Mouse (Mus musculus) MEL (cell line): ENCODE measurements around the gene Gm21319. TPM values are rescaled to one million over a fixed set of nuclear protein-coding genes. Genes with fewer than 3 reads are reported as not detected.
"Not testable (repeated sequence)": the region's sequence is repeated elsewhere in the genome, so short reads cannot be mapped to it uniquely, and the experiment has no call there.

ENCODE experiments used
- DNase-seq: peaks from one replicate; pipeline ENCODE4 v3.0.0; 2011; ENCODE audit warnings: low read depth, low spot score
- H3K27ac ChIP-seq: 2 replicates; pipeline ENCODE4 v1.5.1; 2012; ENCODE audit warnings: low read depth, mild to moderate bottlenecking, control low read depth, low read length, moderate library complexity; ENCODE audit not compliant: control insufficient read depth
- H3K27me3 ChIP-seq, 2 experiments: fragments of 150-350 bp in 1 of 2; sonication (generic) in 1 of 2; 2 replicates each; pipeline ENCODE4 v1.6.1; 2012; ENCODE audit warnings: low read length in 2 of 2, mild to moderate bottlenecking in 2 of 2, improper control_type of control experiment in 1 of 2, moderate library complexity in 1 of 2; ENCODE audit not compliant: insufficient read depth in 2 of 2, control insufficient read depth in 1 of 2
- H3K36me3 ChIP-seq, 2 experiments: 2 replicates each; pipeline ENCODE4 v1.6.1; 2012 to 2014; ENCODE audit warnings: low read length in 2 of 2, improper control_type of control experiment in 1 of 2, inconsistent platforms in 1 of 2, mild to moderate bottlenecking in 1 of 2; ENCODE audit not compliant: insufficient read depth in 2 of 2, control insufficient read depth in 1 of 2
- H3K4me1 ChIP-seq, 2 experiments: fragments of 150-350 bp in 1 of 2; sonication (generic) in 1 of 2; 2 replicates each; pipeline ENCODE4 v1.6.1; 2012; ENCODE audit warnings: low read length in 2 of 2, improper control_type of control experiment in 1 of 2, mild to moderate bottlenecking in 1 of 2; ENCODE audit not compliant: insufficient read depth in 2 of 2, control insufficient read depth in 1 of 2
- H3K4me3 ChIP-seq, 2 experiments: fragments of 150-350 bp in 1 of 2; sonication (generic) in 1 of 2; 2 replicates each; pipeline ENCODE4 v1.5.1; 2012; ENCODE audit warnings: low read depth in 2 of 2, low read length in 2 of 2, mild to moderate bottlenecking in 2 of 2, moderate library complexity in 2 of 2, control low read depth in 1 of 2, improper control_type of control experiment in 1 of 2; ENCODE audit not compliant: control insufficient read depth in 1 of 2, insufficient read depth in 1 of 2
- H3K79me2 ChIP-seq: 2 replicates; pipeline ENCODE4 v1.6.1; 2012; ENCODE audit warnings: mild to moderate bottlenecking, low read length, moderate library complexity; ENCODE audit not compliant: control insufficient read depth, poor library complexity, insufficient read depth
- H3K9ac ChIP-seq: 2 replicates; pipeline ENCODE4 v1.6.1; 2012; ENCODE audit warnings: low read depth, mild to moderate bottlenecking, control low read depth, low read length, moderate library complexity; ENCODE audit not compliant: control insufficient read depth, poor library complexity, severe bottlenecking
- H3K9me3 ChIP-seq: fragments of 150-350 bp; sonication (generic); replicated peaks from 2 replicates; pipeline ENCODE4 v1.6.1; 2012; ENCODE audit warnings: mild to moderate bottlenecking, low read length, improper control_type of control experiment, moderate library complexity; ENCODE audit not compliant: insufficient read depth
- polyA plus RNA-seq, 2 experiments: library from polyadenylated mRNA; stranded (reverse) in 1 of 2; unstranded in 1 of 2; fragments of >175 nt in 1 of 2; fragments of >200 nt in 1 of 2; gene quantifications; 2 replicates each; pipeline versions ENCODE4 v1.2.1 to v1.2.4; 2012; ENCODE audit warnings: low replicate concordance in 2 of 2, low read depth in 1 of 2; ENCODE audit not compliant: insufficient read length in 2 of 2, insufficient read depth in 1 of 2, missing spikeins in 1 of 2
- total RNA-seq: library from RNA; depleted of rRNA; stranded (reverse); fragments of 300-350 nt; gene quantifications from 2 replicates; pipeline ENCODE4 v1.2.3, GENCODE M21; 2012; rRNA removed

Gm21319 gene
- not detected in 2 replicates for total RNA-seq
- polyA plus RNA-seq, result not detected

- not testable (repeated sequence) for H3K27me3 ChIP-seq, H3K36me3 ChIP-seq, H3K4me1 ChIP-seq, H3K27ac ChIP-seq, H3K4me3 ChIP-seq, H3K9me3 ChIP-seq, H3K9ac ChIP-seq, DNase-seq, H3K79me2 ChIP-seq
Measured at GRCm38 (mm10) chr12:87775655-87776054, at the start of gene Gm21319. Gm21319 (minus strand) TSS chr12:87775755.

GRCm38 (mm10) chr12:87816277-87816676 is 40.7 kb upstream of the Gm21319 start, which contains the start of gene BB287469:
BB287469 (plus strand) TSS chr12:87816577.
- H3K9ac ChIP-seq, H3K79me2 ChIP-seq, H3K9me3 ChIP-seq, H3K27me3 ChIP-seq, H3K27ac ChIP-seq, DNase-seq, H3K36me3 ChIP-seq, H3K4me3 ChIP-seq, H3K4me1 ChIP-seq: not testable (repeated sequence)

GRCm38 (mm10) chr12:87797971-87798370 is 22.4 kb upstream of the Gm21319 start:
- not testable (repeated sequence) for H3K4me3 ChIP-seq, H3K9me3 ChIP-seq, H3K36me3 ChIP-seq

GRCm38 (mm10) chr12:87795212-87795611 is 19.7 kb upstream of the Gm21319 start, which contains the start of gene Gm21936:
Gm21936 (plus strand) TSS chr12:87795512.
- not testable (repeated sequence) for H3K27ac ChIP-seq, H3K9me3 ChIP-seq, H3K4me3 ChIP-seq, H3K36me3 ChIP-seq, H3K4me1 ChIP-seq, DNase-seq, H3K9ac ChIP-seq, H3K27me3 ChIP-seq, H3K79me2 ChIP-seq

More at GRCm38 (mm10) chr12:87797971-87798370, 22.4 kb upstream of the Gm21319 start:
- not testable (repeated sequence) for H3K4me1 ChIP-seq, DNase-seq, H3K9ac ChIP-seq, H3K79me2 ChIP-seq, H3K27ac ChIP-seq, H3K27me3 ChIP-seq

Other genes starting within 250 kb of the Gm21319 start
- gene Oog1, start 173.1 kb downstream of the Gm21319 start, total RNA-seq, result not detected in 2 replicates
- gene Oog1, start 173.1 kb downstream of the Gm21319 start, polyA plus RNA-seq, result not detected
- not detected in 2 replicates for gene Gm4027, start 156.9 kb downstream of the Gm21319 start, total RNA-seq
- under 1 TPM in 1 of 2 experiments, not detected in 1; 0.06 TPM for gene Gm4027, start 156.9 kb downstream of the Gm21319 start, polyA plus RNA-seq
- not detected in 2 replicates for gene Gm16381, start 131.1 kb downstream of the Gm21319 start, total RNA-seq
- gene Gm16381, start 131.1 kb downstream of the Gm21319 start, polyA plus RNA-seq, result not detected
- gene Gm21936, start 19.8 kb upstream of the Gm21319 start, total RNA-seq, result not detected in 2 replicates
- gene Gm21936, start 19.8 kb upstream of the Gm21319 start, polyA plus RNA-seq, result not detected
- not detected in 2 replicates for gene BB287469, start 40.8 kb upstream of the Gm21319 start, total RNA-seq
- gene BB287469, start 40.8 kb upstream of the Gm21319 start, polyA plus RNA-seq, result not detected
- not detected in 2 replicates for gene Gm2001, start 66.6 kb upstream of the Gm21319 start, total RNA-seq
- not detected for gene Gm2001, start 66.6 kb upstream of the Gm21319 start, polyA plus RNA-seq
- gene Gm2016, start 98.3 kb upstream of the Gm21319 start, total RNA-seq, result not detected in 2 replicates
- gene Gm2016, start 98.3 kb upstream of the Gm21319 start, polyA plus RNA-seq, result under 1 TPM in 1 of 2 experiments, not detected in 1; 0.04 TPM
- gene Gm2022, start 119.6 kb upstream of the Gm21319 start, total RNA-seq, result not detected in 2 replicates
- gene Gm2022, start 119.6 kb upstream of the Gm21319 start, polyA plus RNA-seq, result not detected
- gene Gm2035, start 144.1 kb upstream of the Gm21319 start, total RNA-seq, result not detected in 2 replicates
- not detected for gene Gm2035, start 144.1 kb upstream of the Gm21319 start, polyA plus RNA-seq
- not detected in 2 replicates for gene Gm2042, start 178.3 kb upstream of the Gm21319 start, total RNA-seq
- not detected for gene Gm2042, start 178.3 kb upstream of the Gm21319 start, polyA plus RNA-seq
- not detected in 2 replicates for gene Gm2075, start 236.1 kb upstream of the Gm21319 start, total RNA-seq
- gene Gm2075, start 236.1 kb upstream of the Gm21319 start, polyA plus RNA-seq, result not detected
- not detected in 2 replicates for gene Gm6803, start 243.0 kb upstream of the Gm21319 start, total RNA-seq
- gene Gm6803, start 243.0 kb upstream of the Gm21319 start, polyA plus RNA-seq, result under 1 TPM in 1 of 2 experiments, not detected in 1; 0.19 TPM